Mouse (Mus musculus): Measurements from ENCODE around the gene Uba1. TPM values are rescaled to one million over a fixed set of nuclear protein-coding genes. Genes with fewer than 3 reads are reported as not detected.
"Not testable (repeated sequence)": the region's sequence is repeated elsewhere in the genome, so short reads cannot be mapped to it uniquely, and the experiment has no call there.

Uba1 gene
- total RNA-seq, 2 experiments from 2014 or later = 373 to 384 TPM

DNA sequence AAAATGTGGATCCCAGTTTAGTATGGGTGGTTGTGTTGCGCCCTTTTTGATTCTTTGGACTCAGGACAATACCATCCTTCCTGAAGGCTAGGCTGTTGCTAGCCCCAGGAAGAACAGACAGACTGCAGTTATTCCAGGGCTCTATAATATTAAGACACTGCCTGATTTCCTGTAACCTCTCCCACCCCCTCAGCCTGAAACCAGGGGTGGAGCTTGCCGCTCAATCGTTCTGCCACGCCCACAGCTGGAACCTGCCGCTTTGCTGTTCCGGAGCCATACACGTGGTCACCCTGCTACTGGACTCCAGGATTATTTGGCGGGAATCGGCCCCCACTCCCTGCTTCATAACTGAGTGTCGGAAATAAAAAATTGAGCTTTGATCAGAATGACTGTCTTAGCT lies 71.9 kb downstream of the Uba1 start:
- not testable (repeated sequence) for DNase-seq

Other genes starting within 250 kb of the Uba1 start
- 1 to 10 TPM; 7.0 to 9.2 TPM for gene Jade3, start 232.6 kb upstream of the Uba1 start, total RNA-seq (2021)
- under 1 TPM in 1 of 2 experiments, not detected in 1; 0.35 TPM for gene Rgn, start 108.5 kb upstream of the Uba1 start, total RNA-seq (2021)
- gene Rbm10, start 40.8 kb upstream of the Uba1 start, total RNA-seq (2021) = 10 to 100 TPM; 51.1 to 53.9 TPM
- 100 to 1,000 TPM; 150 to 162 TPM for gene Ndufb11, start 40.7 kb upstream of the Uba1 start, total RNA-seq (2021)
- gene Cdk16, start 29.6 kb downstream of the Uba1 start, total RNA-seq (2021) = 100 to 1,000 TPM; 224 to 227 TPM
- gene Usp11, start 45.6 kb downstream of the Uba1 start, total RNA-seq (2021) = 100 to 1,000 TPM; 111 to 113 TPM
- 100 to 1,000 TPM; 186 to 190 TPM for gene Araf, start 139.5 kb downstream of the Uba1 start, total RNA-seq (2021)
- gene Timp1, start 211.8 kb downstream of the Uba1 start, total RNA-seq (2021) = under 1 TPM; 0.42 to 0.63 TPM